Mouse (Mus musculus) embryonic fibroblast, embryonic 13.5 days (primary cell): ENCODE measurements around the gene Zfp217.

Experiments
- CTCF ChIP-seq: IDR thresholded peaks from 2 replicates; pipeline ENCODE4 v1.5.1; 2011; ENCODE audit warnings: mild to moderate bottlenecking, control low read depth, low read length, moderate library complexity, borderline replicate concordance; ENCODE audit not compliant: insufficient read depth
- POLR2A ChIP-seq: IDR thresholded peaks from 2 replicates; pipeline ENCODE4 v1.6.1; 2011; ENCODE audit warnings: low read depth, mild to moderate bottlenecking, control low read depth, low read length, moderate library complexity

DNA sequence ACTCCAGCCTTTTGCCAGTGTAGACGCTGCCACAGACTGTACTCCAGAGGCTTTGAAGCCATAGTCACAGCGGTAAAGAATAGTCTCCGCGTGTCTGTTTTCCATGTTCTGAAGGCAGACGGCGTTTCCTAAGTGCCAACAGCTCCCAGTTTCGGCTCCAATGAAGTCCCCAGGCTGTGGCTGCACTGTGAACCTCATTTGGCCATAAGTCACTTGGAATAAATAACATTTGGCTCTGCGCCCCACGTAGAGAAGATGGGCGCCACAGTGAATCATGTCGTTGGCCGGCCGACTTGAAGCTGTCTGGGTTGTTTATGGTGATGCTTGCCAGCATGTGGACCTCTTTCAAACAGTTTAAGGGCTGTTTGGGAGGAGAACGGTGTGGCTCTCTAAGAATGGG is 89.1 kb downstream of the Zfp217 start:
- TF ChIP-seq CTCF (no peak), POLR2A (no peak)
